Mouse (Mus musculus) CD8-positive naive resting alpha-beta T cell, adult 57 days (primary cell): Measurements from ENCODE around the gene Olfr1135. TPM values are rescaled to one million over a fixed set of nuclear protein-coding genes. Genes with fewer than 3 reads are reported as not detected.

Experiments
- total RNA-seq: library from RNA; stranded (reverse); gene quantifications from one replicate; pipeline ENCODE4 v1.2.4, GENCODE M21; 2023

The Olfr1135 gene
- not detected for total RNA-seq

GRCm38 (mm10) chr2:87673564-87673963 lies at the start of gene Olfr1135:
Olfr1135 (minus strand) TSS chr2:87673664.

GRCm38 (mm10) chr2:87713079-87713478 lies 39.6 kb upstream of the Olfr1135 start, which contains the start of gene Olfr1137:
Olfr1137 (minus strand) TSS chr2:87713179.

GRCm38 (mm10) chr2:87693847-87694246 lies 20.4 kb upstream of the Olfr1135 start, which contains the start of gene Olfr1136:
Olfr1136 (minus strand) TSS chr2:87693947.

GRCm38 (mm10) chr2:87658360-87658759 lies 15.1 kb downstream of the Olfr1135 start, which contains the start of gene Olfr1134:
Olfr1134 (minus strand) TSS chr2:87658460.

GRCm38 (mm10) chr2:87647274-87647673 lies 26.2 kb downstream of the Olfr1135 start, which contains the start of gene Olfr1133:
Olfr1133 (minus strand) TSS chr2:87647374.

GRCm38 (mm10) chr2:87637435-87637834 lies 36.0 kb downstream of the Olfr1135 start, which contains the start of gene Olfr1132:
Olfr1132 (minus strand) TSS chr2:87637535.

GRCm38 (mm10) chr2:87626804-87627203 lies 46.7 kb downstream of the Olfr1135 start, which contains the start of gene Olfr1131:
Olfr1131 (plus strand) TSS chr2:87627104.

Other genes with a start within 250 kb of the Olfr1135 start
- gene Olfr1124, start 243.4 kb downstream of the Olfr1135 start, total RNA-seq = not detected
- gene Olfr1126, start 219.7 kb downstream of the Olfr1135 start, total RNA-seq = not detected
- gene Pramel7, start 176.6 kb downstream of the Olfr1135 start, total RNA-seq = not detected
- gene Pramel6, start 167.1 kb downstream of the Olfr1135 start, total RNA-seq = not detected
- gene Olfr153, start 141.9 kb downstream of the Olfr1135 start, total RNA-seq = not detected
- not detected for gene Olfr1128, start 128.1 kb downstream of the Olfr1135 start, total RNA-seq
- gene Olfr1129, start 99.8 kb downstream of the Olfr1135 start, total RNA-seq = not detected
- not detected for gene Olfr1130, start 67.5 kb downstream of the Olfr1135 start, total RNA-seq
- gene Olfr1131, start 46.6 kb downstream of the Olfr1135 start, total RNA-seq = not detected
- gene Olfr1132, start 36.1 kb downstream of the Olfr1135 start, total RNA-seq = not detected
- not detected for gene Olfr1133, start 26.3 kb downstream of the Olfr1135 start, total RNA-seq
- gene Olfr1134, start 15.2 kb downstream of the Olfr1135 start, total RNA-seq = not detected
- gene Olfr1136, start 20.3 kb upstream of the Olfr1135 start, total RNA-seq = not detected
- gene Olfr1137, start 39.5 kb upstream of the Olfr1135 start, total RNA-seq = not detected
- not detected for gene Olfr1138, start 66.3 kb upstream of the Olfr1135 start, total RNA-seq
- not detected for gene Olfr1140, start 70.1 kb upstream of the Olfr1135 start, total RNA-seq
- gene Olfr1141, start 80.3 kb upstream of the Olfr1135 start, total RNA-seq = not detected
- not detected for gene Olfr152, start 105.8 kb upstream of the Olfr1135 start, total RNA-seq
- not detected for gene Olfr1143, start 126.9 kb upstream of the Olfr1135 start, total RNA-seq
- gene Olfr1145, start 136.2 kb upstream of the Olfr1135 start, total RNA-seq = not detected
- not detected for gene Olfr1148, start 156.9 kb upstream of the Olfr1135 start, total RNA-seq
- gene Olfr1150-ps1, start 170.3 kb upstream of the Olfr1135 start, total RNA-seq = not detected
- not detected for gene Olfr1151, start 182.2 kb upstream of the Olfr1135 start, total RNA-seq
- not detected for gene Olfr1152, start 192.8 kb upstream of the Olfr1135 start, total RNA-seq
- not detected for gene Olfr1153, start 221.3 kb upstream of the Olfr1135 start, total RNA-seq
- not detected for gene Olfr1154, start 231.5 kb upstream of the Olfr1135 start, total RNA-seq